38 mouse cellular contexts compared by ENCODE assay signal in genomic region chrX:37878844-37879243, GRCm38 (mm10). TPM values are rescaled to one million over a fixed set of nuclear protein-coding genes. Genes with fewer than 3 reads are reported as not detected.
"Had no signal": no experiment of that assay in that cellular context is flagged by ENCODE, and none has a peak within 500 bp of the region (broad histone marks: within the 10 kb centered on the region; RNA-seq: fewer than 3 reads in every experiment).

Gene Rhox8, minus strand, starts transcription at chrX:37878944.

- H3K27me3 ChIP-seq: embryonic facial prominence, embryonic 12.5 days; embryonic facial prominence, embryonic 13.5 days; embryonic facial prominence, embryonic 15.5 days; forebrain, embryonic 12.5 days; forebrain, embryonic 13.5 days; forebrain, embryonic 15.5 days had no signal

- H3K4me3 ChIP-seq: embryonic facial prominence, embryonic 10.5 days; embryonic facial prominence, embryonic 12.5 days; embryonic facial prominence, embryonic 13.5 days; embryonic facial prominence, embryonic 15.5 days; erythroblast, embryonic 14.5 days; forebrain, embryonic 10.5 days; forebrain, embryonic 12.5 days; forebrain, embryonic 13.5 days; forebrain, embryonic 15.5 days; gastrocnemius, adult 2 months; heart, adult 2 months had no signal

- H3K36me3 ChIP-seq: embryonic facial prominence, embryonic 10.5 days; embryonic facial prominence, embryonic 12.5 days; embryonic facial prominence, embryonic 13.5 days; embryonic facial prominence, embryonic 15.5 days; forebrain, embryonic 10.5 days; forebrain, embryonic 12.5 days; forebrain, embryonic 15.5 days had no signal

- H3K4me1 ChIP-seq: embryonic facial prominence, embryonic 10.5 days; embryonic facial prominence, embryonic 12.5 days; embryonic facial prominence, embryonic 13.5 days; embryonic facial prominence, embryonic 15.5 days; forebrain, embryonic 10.5 days; forebrain, embryonic 12.5 days; forebrain, embryonic 13.5 days; forebrain, embryonic 15.5 days had no signal

- H3K27ac ChIP-seq: embryonic facial prominence, embryonic 10.5 days; embryonic facial prominence, embryonic 12.5 days; embryonic facial prominence, embryonic 13.5 days; embryonic facial prominence, embryonic 15.5 days; forebrain, embryonic 10.5 days; forebrain, embryonic 12.5 days; forebrain, embryonic 13.5 days; forebrain, embryonic 15.5 days; gastrocnemius, adult 2 months; heart, adult 2 months had no signal

- DNase-seq: cerebellum, adult 2 months; cerebellum, adult 8-10 months; cerebellum, adult 9-10 months; cerebellum, adult 9-11 months; cerebellum, postnatal 10 days; cerebellum, postnatal 14 days; cerebellum, postnatal 25 days; cerebellum, postnatal 36 days; embryo, embryonic 11 days; forebrain, postnatal 0 days; gastrocnemius, adult 2 months; gastrocnemius, postnatal 10 days; gastrocnemius, postnatal 14 days; gastrocnemius, postnatal 25 days; gastrocnemius, postnatal 36 days; heart, adult 11 months; heart, adult 18-20 months; heart, adult 2 months had no signal

RNA-seq across cellular contexts. Expression of gene Rhox8, which starts in this region (rescaled TPM):
- total RNA-seq: common myeloid progenitor, adult 5-6 weeks; forebrain, postnatal 0 days; gastrocnemius, adult 18-20 months; gastrocnemius, adult 2 months; gastrocnemius, adult 8-10 months; gastrocnemius, postnatal 10 days; gastrocnemius, postnatal 14 days; gastrocnemius, postnatal 25 days; gastrocnemius, postnatal 36 days; gastrocnemius, postnatal 4 days; heart, adult 18-20 months; heart, adult 2 months had no signal
- polyA plus RNA-seq: cerebellum, adult 2 months; cortical plate, adult 2 months; embryonic facial prominence, embryonic 10.5 days; embryonic facial prominence, embryonic 11.5 days; embryonic facial prominence, embryonic 12.5 days; embryonic facial prominence, embryonic 13.5 days; embryonic facial prominence, embryonic 14.5 days; embryonic facial prominence, embryonic 15.5 days; erythroblast, embryonic 14.5 days; forebrain, embryonic 10.5 days; forebrain, embryonic 11.5 days; forebrain, embryonic 13.5 days; forebrain, embryonic 14.5 days; forebrain, embryonic 15.5 days; forebrain, embryonic 16.5 days; forebrain, postnatal 0 days; gonadal fat pad, adult 2 months; heart, adult 2 months had no signal
